Mouse (Mus musculus) left cerebral cortex, adult 2 months (tissue): ENCODE results near the gene Dst. TPM values are rescaled to one million over a fixed set of nuclear protein-coding genes. Genes with fewer than 3 reads are reported as not detected.
A peak's percentile ranks its signal among the peaks of the same experiment; 100 is the strongest.

Experiments
- DNase-seq, 2 experiments: peaks; one replicate each; pipeline ENCODE4 v3.0.0; 2021 to 2022; ENCODE audit warnings: low spot score in 2 of 2, mixed read lengths in 1 of 2; ENCODE audit errors: extremely low spot score in 1 of 2
- H3K27ac ChIP-seq: fragments of 200-600 bp; 2 replicates; pipeline ENCODE4 v1.8.1; 2022
- H3K4me3 ChIP-seq: fragments of 200-600 bp; 2 replicates; pipeline ENCODE4 v1.8.1; 2022
- CTCF ChIP-seq: fragments of 200-600 bp; IDR thresholded peaks from 2 replicates; pipeline ENCODE4 v1.8.1; 2022; ENCODE audit warnings: antibody characterized with exemption, mild to moderate bottlenecking, moderate library complexity
- intact Hi-C: fragments of 180-260 bp; cut with DNase I; formaldehyde crosslinking; loops from one replicate; pipeline ENCODE4 v1.15.1; 2025
- total RNA-seq, 2 experiments: library from RNA; stranded (reverse); gene quantifications; 2 replicates each; pipeline ENCODE4 v1.2.3; 2021

Gene Dst
- total RNA-seq, 2 experiments from 2014 or later, result 264 to 266 TPM

DNA sequence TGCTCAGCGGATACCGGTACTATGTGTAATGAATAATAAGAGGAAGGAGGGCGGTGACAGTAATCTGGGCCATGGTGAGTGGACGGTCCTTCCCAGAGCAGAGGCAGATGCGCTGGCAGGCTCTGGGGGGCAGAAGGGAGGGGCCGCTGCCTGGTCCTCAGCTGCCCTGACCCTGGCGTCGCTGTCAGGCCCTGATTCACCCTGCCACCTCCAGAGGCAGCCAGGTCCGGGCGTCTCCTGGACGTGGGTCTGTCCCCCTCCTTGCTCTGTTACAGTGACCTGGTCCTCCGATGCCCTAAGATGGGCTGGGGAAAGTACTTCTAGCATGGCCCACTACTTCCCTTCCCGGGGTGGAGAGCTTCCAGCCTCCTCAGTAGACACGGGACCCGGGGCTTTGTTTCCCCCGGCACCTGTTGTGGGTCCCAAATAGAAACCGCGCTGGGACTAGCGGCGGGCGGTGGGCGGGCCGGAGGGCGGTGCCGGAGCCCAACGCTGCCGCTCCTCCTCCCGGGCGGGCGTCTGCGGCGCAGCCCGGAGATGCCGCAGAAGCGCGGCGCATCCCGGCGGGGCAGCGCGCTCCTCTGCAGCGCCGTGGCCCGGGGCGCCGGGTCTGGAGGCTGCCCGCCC, 103.1 kb downstream of the Dst start:
- peak overlapping the region; percentile 58 for H3K4me3 ChIP-seq
- peak overlapping the region; percentile 86 for H3K27ac ChIP-seq
- intact Hi-C loops, result no loop called here
- peak; percentile 35 for TF ChIP-seq CTCF
- DNase-seq, result peak; percentile 68 to 69

DNA sequence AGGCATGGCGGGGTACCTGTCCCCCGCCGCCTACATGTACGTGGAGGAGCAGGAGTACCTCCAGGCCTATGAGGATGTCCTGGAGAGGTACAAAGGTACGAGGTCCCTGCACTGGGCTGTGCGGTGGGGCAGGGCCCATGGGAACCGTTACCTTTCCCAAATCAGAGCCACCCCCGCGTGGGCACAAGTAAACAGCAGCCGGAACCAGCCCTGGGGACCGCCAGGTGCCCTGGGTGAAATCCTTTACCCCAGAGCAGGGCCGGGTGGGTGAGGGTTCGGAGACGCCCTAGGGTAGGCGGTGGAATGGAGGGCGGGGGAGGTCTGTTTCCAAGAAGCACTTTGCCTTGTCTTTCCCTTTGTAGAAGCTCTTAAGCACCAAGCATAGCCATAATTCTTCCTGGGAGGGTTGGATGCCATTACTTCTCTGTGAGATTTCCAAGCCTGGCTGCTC, 103.8 kb downstream of the Dst start:
- intact Hi-C loops, result loop anchor here (2.0 kb wide), 1 partner anchor 29 kb away; no protein-coding TSS in a partner anchor
- DNase-seq, result peak; percentile 33 to 35
- TF ChIP-seq CTCF, result no peak
- H3K27ac ChIP-seq, result peak overlapping the region; percentile 86
- peak overlapping the region; percentile 58 for H3K4me3 ChIP-seq

DNA sequence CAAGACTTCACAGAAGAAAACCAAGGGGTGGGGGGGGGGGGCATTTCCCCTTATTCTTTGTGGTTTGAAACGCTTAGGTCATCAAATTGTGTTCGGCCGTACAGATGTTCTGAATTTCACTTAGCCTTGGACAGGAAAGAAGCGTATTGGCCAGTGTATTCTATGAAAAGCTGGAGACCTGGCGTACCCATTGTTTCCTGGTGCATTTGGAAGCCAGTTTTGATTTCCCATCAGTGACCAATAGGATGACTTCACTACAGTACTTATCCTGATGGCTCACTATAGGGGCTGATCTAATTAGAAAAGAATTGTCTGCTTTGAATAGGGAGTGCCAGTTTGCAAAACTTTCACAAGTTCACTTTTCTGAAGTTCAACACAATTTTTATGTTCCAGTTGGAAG, 105.5 kb downstream of the Dst start:
- intact Hi-C loops, result loop anchor here (2.0 kb wide), 1 partner anchor 27 kb away; no protein-coding TSS in a partner anchor
- no peak for TF ChIP-seq CTCF
- Histone ChIP-seq H3K27ac (no peak overlapping the region), H3K4me3 (no peak overlapping the region)
- no peak for DNase-seq

DNA sequence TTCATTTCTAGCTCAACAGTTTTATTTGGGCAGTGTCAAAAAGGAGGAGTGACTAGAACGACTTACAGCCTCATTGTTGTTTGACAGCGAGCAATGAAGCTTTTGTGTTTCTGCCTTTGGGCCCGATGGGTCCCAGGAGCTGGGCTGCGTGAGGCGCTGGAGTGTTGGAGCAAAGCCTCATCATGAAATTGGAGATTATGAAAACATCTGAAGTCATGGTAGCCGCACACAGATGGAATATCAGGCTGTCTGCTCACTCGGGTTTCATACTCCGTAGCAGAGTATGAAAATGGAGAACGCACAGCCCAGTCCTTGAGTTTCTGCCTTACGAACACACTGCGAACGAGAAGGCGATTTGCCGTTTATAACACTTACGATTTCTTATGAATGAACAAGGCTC, 108.8 kb downstream of the Dst start:
- no peak for DNase-seq
- no peak overlapping the region; the same call in 1 of the 2 replicates for H3K27ac ChIP-seq
- intact Hi-C loops, result no loop called here
- TF ChIP-seq CTCF, result no peak
- no peak overlapping the region for H3K4me3 ChIP-seq

DNA sequence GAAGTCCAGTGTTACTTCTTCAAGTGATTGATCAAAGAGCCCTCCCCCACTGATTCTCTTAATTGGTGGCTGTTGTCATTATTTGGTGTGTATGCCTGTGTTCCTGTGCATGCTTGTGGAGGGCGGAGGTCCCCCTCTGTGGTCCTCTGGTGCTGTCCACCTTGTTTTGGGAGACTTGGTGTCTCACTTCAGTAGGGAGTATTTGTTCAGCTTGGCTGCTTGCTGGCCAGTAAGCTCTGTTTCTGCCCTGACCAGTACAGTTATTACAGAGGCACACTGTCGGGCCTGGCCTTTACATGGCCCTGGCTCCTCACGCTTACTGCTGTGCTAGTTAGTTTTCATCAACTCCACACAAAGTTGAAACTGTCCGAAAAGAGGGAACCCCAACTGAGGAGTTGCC, 109.3 kb downstream of the Dst start:
- Histone ChIP-seq H3K4me3 (no peak overlapping the region), H3K27ac (no peak overlapping the region)
- no peak for TF ChIP-seq CTCF
- no peak for DNase-seq
- intact Hi-C loops, result no loop called here

DNA sequence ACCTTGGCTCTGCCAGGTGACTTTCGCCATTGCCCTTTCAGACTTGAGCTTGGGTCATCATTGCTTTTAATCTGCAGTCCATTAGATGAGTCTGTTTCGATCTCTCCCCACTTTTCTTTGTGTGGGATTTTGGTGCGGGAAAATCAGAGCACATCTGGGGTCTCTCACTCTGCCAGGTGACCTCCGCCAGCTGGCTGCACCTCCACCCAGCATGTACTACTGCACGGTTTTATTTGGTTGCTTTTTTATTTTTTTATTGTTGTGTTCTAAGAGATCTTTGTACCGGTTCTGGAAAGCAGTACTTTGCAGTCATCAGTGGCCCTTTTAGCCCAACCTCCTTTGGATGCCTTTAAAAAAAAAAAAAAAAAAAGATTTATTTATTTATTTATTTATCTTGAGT, 112.6 kb downstream of the Dst start:
- no peak overlapping the region for H3K27ac ChIP-seq
- no peak for DNase-seq
- intact Hi-C loops, result no loop called here
- no peak for TF ChIP-seq CTCF
- H3K4me3 ChIP-seq, result no peak overlapping the region

DNA sequence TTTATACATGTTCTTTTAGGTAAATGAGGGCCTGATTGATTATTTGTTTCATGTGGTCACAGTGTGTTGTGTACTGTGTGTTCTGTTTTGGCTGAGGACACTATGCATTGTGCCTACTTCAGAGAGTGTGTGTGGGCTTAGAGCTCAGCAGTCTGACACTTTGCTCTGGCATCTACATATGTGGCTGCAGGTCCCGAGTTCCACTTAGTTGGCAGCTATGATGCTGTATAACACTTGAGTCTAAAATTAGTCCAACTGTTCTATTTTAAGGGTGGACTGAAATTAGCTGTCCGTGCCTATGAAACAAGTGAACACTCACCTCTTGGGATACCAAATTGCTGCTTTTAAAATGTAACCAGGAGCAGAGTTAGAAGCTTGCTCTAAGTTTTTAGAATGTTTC, 113.5 kb downstream of the Dst start:
- no peak overlapping the region for H3K4me3 ChIP-seq
- no peak for DNase-seq
- intact Hi-C loops, result no loop called here
- TF ChIP-seq CTCF, result no peak
- no peak overlapping the region for H3K27ac ChIP-seq

DNA sequence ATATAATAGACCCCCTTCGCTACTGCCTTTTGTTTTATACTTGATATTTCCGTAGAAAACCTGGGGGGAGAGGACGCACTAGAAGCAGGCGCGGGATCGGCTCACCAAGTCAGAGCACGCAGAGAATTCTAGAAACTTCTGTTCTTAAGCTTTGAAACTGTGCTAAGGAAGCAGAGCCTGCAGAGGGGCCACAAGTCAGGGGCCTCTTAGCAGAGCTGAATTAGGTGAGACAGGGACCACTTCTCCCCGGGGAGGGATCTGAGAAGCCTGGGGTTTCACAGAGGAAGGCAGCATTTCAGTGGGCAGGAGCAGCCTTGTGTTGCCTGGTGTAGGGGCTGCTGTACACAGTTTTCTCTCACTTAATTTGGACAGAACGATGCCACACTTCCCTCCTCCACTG, 115.1 kb downstream of the Dst start:
- no peak overlapping the region for H3K27ac ChIP-seq
- intact Hi-C loops, result no loop called here
- TF ChIP-seq CTCF, result no peak
- H3K4me3 ChIP-seq, result no peak overlapping the region
- DNase-seq, result no peak

DNA sequence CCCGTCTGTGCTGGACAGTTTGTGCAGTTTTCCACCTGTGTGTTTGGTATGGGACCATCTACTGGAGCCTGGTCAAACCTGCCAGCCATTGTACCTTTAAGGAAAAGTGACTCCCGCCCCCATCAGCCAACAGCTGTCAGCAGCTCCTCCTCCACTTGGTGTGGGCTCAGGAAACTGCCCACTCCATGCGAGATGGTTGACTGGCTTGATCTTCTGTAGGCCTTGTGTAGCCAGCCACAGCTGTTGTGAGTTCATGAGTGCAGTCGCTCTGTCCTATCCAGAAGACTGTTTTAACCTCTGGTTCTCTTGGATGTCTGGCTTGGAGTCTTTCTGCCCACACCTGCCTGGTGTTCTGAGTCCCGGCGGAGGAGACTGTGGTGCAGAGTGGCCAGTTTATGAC, 117.9 kb downstream of the Dst start:
- DNase-seq, result no peak
- H3K27ac ChIP-seq, result no peak overlapping the region
- intact Hi-C loops, result no loop called here
- no peak for TF ChIP-seq CTCF
- no peak overlapping the region for H3K4me3 ChIP-seq

DNA sequence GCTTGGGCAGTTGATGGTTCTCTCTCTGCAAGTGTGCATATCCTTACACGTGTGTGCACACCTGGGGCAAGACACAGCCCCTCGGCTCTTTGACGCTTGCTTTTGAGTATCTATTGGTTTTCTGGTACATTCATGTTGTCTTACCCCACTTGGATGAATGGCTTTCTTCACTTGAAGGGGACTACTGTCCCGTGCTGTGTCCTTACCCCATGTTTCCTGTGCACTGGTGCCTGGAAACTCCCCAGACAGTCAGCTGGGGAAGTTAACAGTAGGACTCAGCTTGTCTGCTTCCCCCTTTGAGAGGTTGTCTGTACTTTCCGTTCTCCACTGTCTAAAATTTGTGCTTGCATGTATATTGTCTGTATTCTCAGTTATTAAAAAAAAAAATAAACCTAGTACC, 120.7 kb downstream of the Dst start:
- intact Hi-C loops, result no loop called here
- no peak for TF ChIP-seq CTCF
- no peak for DNase-seq
- Histone ChIP-seq H3K27ac (peak overlapping the region; percentile 24), H3K4me3 (no peak overlapping the region)

DNA sequence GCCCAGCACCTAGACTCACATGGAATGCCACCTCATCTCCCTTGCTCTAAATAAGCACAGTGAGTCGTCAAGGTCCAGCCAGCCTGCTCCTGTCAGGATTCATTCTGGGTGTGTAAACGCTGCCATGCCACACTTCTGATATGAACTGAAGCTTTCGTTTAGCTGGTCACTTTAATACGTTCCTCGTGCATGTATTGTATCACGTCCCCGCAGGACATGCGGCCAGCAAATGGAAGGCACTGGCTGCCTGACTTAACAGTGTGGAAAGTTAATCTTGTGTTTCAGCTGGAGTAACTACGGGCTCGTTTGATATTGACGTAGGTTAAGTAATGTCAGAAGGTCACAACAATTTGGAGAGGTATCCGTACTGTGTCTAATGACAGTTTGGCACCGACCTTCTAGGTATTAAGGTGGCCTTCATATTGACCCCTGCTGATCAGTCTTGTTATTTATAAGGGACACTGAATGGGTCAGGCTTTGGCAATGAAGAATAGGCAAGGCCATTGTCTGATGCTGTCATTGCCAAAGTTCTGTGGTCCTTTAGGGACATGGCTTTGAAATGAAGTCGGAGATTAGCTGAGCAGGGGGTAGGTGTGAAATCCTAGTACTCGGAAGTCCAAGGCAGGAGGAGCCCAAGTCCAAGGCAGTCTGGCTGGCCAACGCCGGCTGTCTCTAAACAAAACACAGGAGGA, 122.5 kb downstream of the Dst start:
- Histone ChIP-seq H3K4me3 (no peak overlapping the region), H3K27ac (no peak overlapping the region)
- DNase-seq, result no peak
- intact Hi-C loops, result no loop called here
- no peak for TF ChIP-seq CTCF

DNA sequence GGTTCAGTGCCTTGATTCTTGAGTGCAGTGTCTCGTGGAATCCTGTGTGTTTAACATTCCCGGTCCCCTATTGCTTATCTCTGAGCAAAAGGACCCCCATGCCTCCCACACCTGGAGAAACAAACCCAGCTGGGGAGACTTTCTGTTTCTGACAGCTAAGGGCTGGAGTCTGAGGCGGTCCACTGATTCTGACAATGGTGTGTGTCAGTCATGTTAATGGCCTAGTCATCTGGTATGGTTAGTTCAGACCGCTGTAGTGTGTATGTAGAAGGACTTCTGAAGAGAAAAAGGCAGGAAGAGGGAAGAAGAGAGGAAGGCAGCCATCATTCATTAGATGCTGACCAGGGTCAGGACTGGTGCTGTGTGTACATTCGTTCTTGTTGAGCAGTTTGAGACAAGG, 125.0 kb downstream of the Dst start:
- no peak for TF ChIP-seq CTCF
- Histone ChIP-seq H3K4me3 (no peak overlapping the region), H3K27ac (no peak overlapping the region)
- intact Hi-C loops, result no loop called here
- no peak for DNase-seq

DNA sequence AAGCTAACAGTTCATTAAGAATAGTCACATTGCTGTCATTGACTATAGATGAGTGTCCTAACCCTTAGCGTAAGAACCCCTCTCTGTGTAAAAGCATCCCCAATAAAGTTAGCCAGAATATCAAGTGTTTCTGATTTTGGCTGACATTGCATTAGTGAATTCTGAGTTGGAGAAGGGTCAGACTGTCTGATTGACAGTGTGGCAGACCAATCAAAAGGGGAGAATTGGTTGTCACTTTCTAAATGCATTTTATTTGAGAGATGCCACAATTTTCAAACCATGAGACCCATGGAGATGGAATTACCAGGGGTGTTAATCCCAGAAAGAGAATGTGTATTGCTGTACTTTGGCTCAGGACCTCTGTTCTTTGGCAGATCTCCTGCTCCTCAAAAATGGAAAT, 125.5 kb downstream of the Dst start:
- Histone ChIP-seq H3K4me3 (no peak overlapping the region), H3K27ac (no peak overlapping the region)
- no peak for TF ChIP-seq CTCF
- intact Hi-C loops, result no loop called here
- DNase-seq, result no peak
